Mouse (Mus musculus) C2C12 (cell line): ENCODE measurements around the gene Pirt. TPM values are rescaled to one million over a fixed set of nuclear protein-coding genes. Genes with fewer than 3 reads are reported as not detected.

Source experiments
- H3K27me3 ChIP-seq: one replicate; pipeline ENCODE4 v1.6.1; 2011; ENCODE audit not compliant: control insufficient read depth, insufficient read depth, insufficient read length
- H3K36me3 ChIP-seq: one replicate; pipeline ENCODE4 v1.6.1; 2011; ENCODE audit not compliant: control insufficient read depth, insufficient read depth
- H3K4me3 ChIP-seq: one replicate; pipeline ENCODE4 v1.5.1; 2011; ENCODE audit warnings: mild to moderate bottlenecking, control low read depth; ENCODE audit not compliant: poor library complexity, insufficient read depth, severe bottlenecking
- H3K79me2 ChIP-seq: one replicate; pipeline ENCODE4 v1.6.1; 2011; ENCODE audit not compliant: control insufficient read depth, insufficient read depth
- H3K79me3 ChIP-seq: one replicate; pipeline ENCODE4 v1.6.1; 2011; ENCODE audit warnings: low read depth, control low read depth
- H3ac ChIP-seq: one replicate; pipeline ENCODE3; 2011; ENCODE audit warnings: low read depth; ENCODE audit not compliant: control insufficient read depth, insufficient read length
- CEBPB ChIP-seq: IDR thresholded peaks from one replicate; pipeline ENCODE4 v1.6.1; 2011; ENCODE audit warnings: low read depth, mild to moderate bottlenecking, control low read depth, moderate library complexity
- CTCF ChIP-seq: IDR thresholded peaks from one replicate; pipeline ENCODE4 v1.5.1; 2011; ENCODE audit not compliant: control insufficient read depth, insufficient read depth, insufficient read length
- FOSL1 ChIP-seq: IDR thresholded peaks from one replicate; pipeline ENCODE4 v1.8.0; 2011; ENCODE audit warnings: mild to moderate bottlenecking, low read length; ENCODE audit not compliant: poor library complexity, insufficient read depth, severe bottlenecking
- MAX ChIP-seq: IDR thresholded peaks from one replicate; pipeline ENCODE4 v1.6.1; 2011; ENCODE audit warnings: mild to moderate bottlenecking, control low read depth
- MYOD1 ChIP-seq: IDR thresholded peaks from one replicate; pipeline ENCODE4 v1.6.1; 2011; ENCODE audit warnings: low read depth; ENCODE audit not compliant: control insufficient read depth, insufficient read length
- MYOG ChIP-seq: IDR thresholded peaks from one replicate; pipeline ENCODE4 v1.6.1; 2011; ENCODE audit not compliant: control insufficient read depth, insufficient read length; ENCODE audit errors: extremely low read depth
- USF1 ChIP-seq: IDR thresholded peaks from one replicate; pipeline ENCODE4 v1.6.1; 2011; ENCODE audit warnings: low read depth, mild to moderate bottlenecking, control low read depth, moderate library complexity
- polyA plus RNA-seq: library from polyadenylated mRNA; unstranded; fragments of >200 nt; fragmentation: generic; extraction: Trizol; gene quantifications from one replicate; pipeline ENCODE4 v1.2.1, GENCODE M21; 2012; ENCODE audit warnings: missing spikeins

The Pirt gene
- polyA plus RNA-seq, 1 experiment = not detected

GRCm38 (mm10) chr11:66975606-66976330, 64.0 kb downstream of the Pirt start:
- Histone ChIP-seq H3K79me3 (no peaks in the 10 kb centered on the region), H3K36me3 (no peaks in the 10 kb centered on the region), H3K79me2 (no peaks in the 10 kb centered on the region), H3K27me3 (no peaks in the 10 kb centered on the region), H3K4me3 (no peak overlapping the region), H3ac (no peak overlapping the region)
- TF ChIP-seq CEBPB (no peak), CTCF (no peak), MYOD1 (no peak), FOSL1 (no peak), MYOG (no peak), USF1 (no peak), MAX (no peak)

Other genes starting within 250 kb of the Pirt start
- not detected for gene Tmem238l, start 44.7 kb downstream of the Pirt start, polyA plus RNA-seq
- 0.09 TPM for gene Tmem220, start 113.2 kb downstream of the Pirt start, polyA plus RNA-seq
- 12.4 TPM for gene Adprm, start 140.6 kb downstream of the Pirt start, polyA plus RNA-seq
- 8.3 TPM for gene Sco1, start 140.7 kb downstream of the Pirt start, polyA plus RNA-seq
- 0.56 TPM for gene Myh3, start 166.3 kb downstream of the Pirt start, polyA plus RNA-seq